ENCODE assay signal across 9 mouse cellular contexts in genomic region chr17:32479554-32480506, GRCm38 (mm10). TPM values are rescaled to one million over a fixed set of nuclear protein-coding genes. Genes with fewer than 3 reads are reported as not detected.
DNase-seq lines count a peak whose midpoint lies in the region; ATAC-seq lines count a peak whose summit lies in the region.
"Had no signal": no experiment of that assay in that cellular context is flagged by ENCODE, and none has a peak within 500 bp of the region (broad histone marks: within the 10 kb centered on the region; RNA-seq: fewer than 3 reads in every experiment).

No protein-coding gene starts in this region.

- H3K4me2 ChIP-seq in forebrain, embryonic 16.5 days (ENCODE audit: low read length), result no peak overlapping the region
- H3K4me2 ChIP-seq in hindbrain, embryonic 16.5 days (ENCODE audit: low read length), result no peak overlapping the region

- peak; percentile 5 for DNase-seq in kidney, adult 18-20 months
- DNase-seq in kidney, adult 8-10 months, result no peak
- peak; percentile 27 for DNase-seq in thymus, postnatal 14 days
- DNase-seq in thymus, adult 18-20 months, result no peak
- peak; percentile 38 for DNase-seq in embryo, embryonic 11 days
- peak; percentile 66 for DNase-seq in thymus, postnatal 4 days

- no peak overlapping the region for H3K4me3 ChIP-seq in forebrain, embryonic 16.5 days (replicated peaks; ENCODE audit: low read length)
- no peak overlapping the region for H3K4me3 ChIP-seq in hindbrain, embryonic 16.5 days (ENCODE audit: low read length)

- peaks cover 4% of the 10 kb centered on the region; the same call in 1 of the 2 replicates for H3K4me1 ChIP-seq in forebrain, embryonic 16.5 days (replicated peaks; ENCODE audit: control insufficient read depth, insufficient read depth, low read length)
- no peaks in the 10 kb centered on the region for H3K4me1 ChIP-seq in hindbrain, embryonic 16.5 days (ENCODE audit: control insufficient read depth, insufficient read depth, low read depth, low read length)

- ATAC-seq in forebrain, embryonic 16.5 days, result no peak
- ATAC-seq in hindbrain, embryonic 16.5 days, result no peak

- no peak overlapping the region for H3K27ac ChIP-seq in forebrain, embryonic 16.5 days (ENCODE audit: low read length)
- no peak overlapping the region for H3K27ac ChIP-seq in hindbrain, embryonic 16.5 days (ENCODE audit: low read depth, low read length)

- H3K9me3 ChIP-seq in forebrain, embryonic 16.5 days (ENCODE audit: control insufficient read depth, low read length), result no peaks in the 10 kb centered on the region
- no peaks in the 10 kb centered on the region for H3K9me3 ChIP-seq in hindbrain, embryonic 16.5 days (ENCODE audit: control insufficient read depth, low read length)

- no peak overlapping the region for H3K9ac ChIP-seq in forebrain, embryonic 16.5 days (replicated peaks; ENCODE audit: low read depth, low read length)
- H3K9ac ChIP-seq in hindbrain, embryonic 16.5 days (ENCODE audit: low read depth, low read length), result no peak overlapping the region

- 12% methylated on average over 6 of the region's 8 CpGs for WGBS in forebrain, embryonic 16.5 days
- WGBS in hindbrain, embryonic 16.5 days, result 18% methylated on average over 7 of the region's 8 CpGs

- H3K27me3 ChIP-seq in forebrain, embryonic 16.5 days (replicated peaks; ENCODE audit: control insufficient read depth, insufficient read depth, low read length), result no peaks in the 10 kb centered on the region
- H3K27me3 ChIP-seq in hindbrain, embryonic 16.5 days (replicated peaks; ENCODE audit: control insufficient read depth, insufficient read depth, low read length), result peaks cover 2% of the 10 kb centered on the region; the same call in 1 of the 2 replicates

- no peaks in the 10 kb centered on the region for H3K36me3 ChIP-seq in forebrain, embryonic 16.5 days (ENCODE audit: control insufficient read depth, insufficient read depth)
- no peaks in the 10 kb centered on the region for H3K36me3 ChIP-seq in hindbrain, embryonic 16.5 days (ENCODE audit: control insufficient read depth, insufficient read depth, low read length)

RNA-seq across cellular contexts. Expression of gene Cyp4f17, which starts 26.0 kb away (rescaled TPM):
- polyA plus RNA-seq in forebrain, embryonic 16.5 days (2015; fragmentation: Nextera tagmentation; extraction: Ambion mirVana), result 6.7 and 8.9 TPM in 2 replicates
- 10.7 and 11.2 TPM in 2 replicates for polyA plus RNA-seq in hindbrain, embryonic 16.5 days (2015; fragmentation: Nextera tagmentation; extraction: Ambion mirVana)

RNA-seq across cellular contexts. Expression of gene Cyp4f39, which starts 27.3 kb away (rescaled TPM):
- polyA plus RNA-seq in forebrain, embryonic 16.5 days (2015; fragmentation: Nextera tagmentation; extraction: Ambion mirVana), result 0.28 and 0.40 TPM in 2 replicates
- polyA plus RNA-seq in hindbrain, embryonic 16.5 days (2015; fragmentation: Nextera tagmentation; extraction: Ambion mirVana), result 0.94 and 1.3 TPM in 2 replicates

RNA-seq across cellular contexts. Expression of gene Pglyrp2, which starts 55.9 kb away (rescaled TPM):
- polyA plus RNA-seq in forebrain, embryonic 16.5 days (2015; fragmentation: Nextera tagmentation; extraction: Ambion mirVana), result not detected in 2 replicates
- not detected in 2 replicates for polyA plus RNA-seq in hindbrain, embryonic 16.5 days (2015; fragmentation: Nextera tagmentation; extraction: Ambion mirVana)
- polyA plus RNA-seq: neural tube, embryonic 14.5 days had no signal

RNA-seq across cellular contexts. Expression of gene Cyp4f16, which starts 56.5 kb away (rescaled TPM):
- 20.0 and 26.1 TPM in 2 replicates for polyA plus RNA-seq in forebrain, embryonic 16.5 days (2015; fragmentation: Nextera tagmentation; extraction: Ambion mirVana)
- 17.3 and 18.7 TPM in 2 replicates for polyA plus RNA-seq in hindbrain, embryonic 16.5 days (2015; fragmentation: Nextera tagmentation; extraction: Ambion mirVana)

Comparison
In these comparisons a context has a peak if more than half of its experiments do, and no peak if none do; other contexts are left out.
1. DNase-seq: peak in kidney, adult 18-20 months (single experiment), thymus, postnatal 14 days (single experiment), embryo, embryonic 11 days (single experiment) and thymus, postnatal 4 days (single experiment); none in kidney, adult 8-10 months (0 of 2) and thymus, adult 18-20 months (0 of 2).